Mouse (Mus musculus) testis, postnatal 14 days (tissue): Measurements from ENCODE around the gene Mettl8.

Source experiments
- DNase-seq: peaks from one replicate; pipeline ENCODE4 v3.0.0; 2021; ENCODE audit warnings: low spot score

Mettl8 gene

GRCm38 (mm10) chr2:71055300-71056114 lies at the start of gene Mettl8, which contains the start of gene Dcaf17:
Mettl8 (minus strand) TSS chr2:71055583.
Dcaf17 (plus strand) TSS chr2:71055328.
- peak; percentile 94 for DNase-seq

- DNase-seq, result no peak
These were observed 49.3 kb upstream of the Mettl8 start for GRCm38 (mm10) chr2:71104696-71105095.

GRCm38 (mm10) chr2:71103292-71103680 lies 47.9 kb upstream of the Mettl8 start:
- DNase-seq, result no peak

- DNase-seq, result no peak
These were observed 47.4 kb upstream of the Mettl8 start for GRCm38 (mm10) chr2:71102621-71103291.

- peak; percentile 31 for DNase-seq
These were observed 40.8 kb upstream of the Mettl8 start for GRCm38 (mm10) chr2:71096170-71096569.

GRCm38 (mm10) chr2:71090660-71091445 lies 35.5 kb upstream of the Mettl8 start:
- DNase-seq, result no peak

GRCm38 (mm10) chr2:71089766-71090165 lies 34.4 kb upstream of the Mettl8 start:
- DNase-seq, result no peak

- DNase-seq, result no peak
These were observed 28.2 kb upstream of the Mettl8 start for GRCm38 (mm10) chr2:71083454-71084193.

- no peak for DNase-seq
These were observed 27.0 kb upstream of the Mettl8 start for GRCm38 (mm10) chr2:71082416-71082815.

GRCm38 (mm10) chr2:71073828-71074227 lies 18.4 kb upstream of the Mettl8 start:
- no peak for DNase-seq

GRCm38 (mm10) chr2:71073330-71073729 lies 17.9 kb upstream of the Mettl8 start:
- no peak for DNase-seq

GRCm38 (mm10) chr2:71071601-71072000 lies 16.2 kb upstream of the Mettl8 start:
- DNase-seq, result no peak

- no peak for DNase-seq
These were observed 892 bp upstream of the Mettl8 start for GRCm38 (mm10) chr2:71056115-71056835.

- DNase-seq, result no peak
These were observed 667 bp downstream of the Mettl8 start for GRCm38 (mm10) chr2:71054716-71055115.

GRCm38 (mm10) chr2:71050511-71050910 lies 4.9 kb downstream of the Mettl8 start:
- no peak for DNase-seq

GRCm38 (mm10) chr2:71048896-71049295 lies 6.5 kb downstream of the Mettl8 start:
- DNase-seq, result no peak

GRCm38 (mm10) chr2:71046751-71047320 lies 8.5 kb downstream of the Mettl8 start:
- DNase-seq, result no peak

GRCm38 (mm10) chr2:71046151-71046550 lies 9.2 kb downstream of the Mettl8 start:
- no peak for DNase-seq

GRCm38 (mm10) chr2:71039522-71040121 lies 15.8 kb downstream of the Mettl8 start:
- peak; percentile 25 for DNase-seq

- no peak for DNase-seq
These were observed 17.9 kb downstream of the Mettl8 start for GRCm38 (mm10) chr2:71037447-71037846.
